Mouse (Mus musculus) heart, postnatal 36 days (tissue): ENCODE data around the gene Sept12. TPM values are rescaled to one million over a fixed set of nuclear protein-coding genes. Genes with fewer than 3 reads are reported as not detected.

Experiments used
- DNase-seq, 2 experiments: peaks; one replicate each; pipeline ENCODE4 v3.0.0; 2021 to 2022
- intact Hi-C: fragments of 180-260 bp; cut with DNase I; formaldehyde crosslinking; loops from one replicate; pipeline ENCODE4 v1.15.1; 2025
- total RNA-seq, 2 experiments: library from RNA; stranded (reverse); gene quantifications; 2 replicates each; pipeline ENCODE4 v1.2.3; 2021

Gene Sept12
- total RNA-seq, 2 experiments from 2014 or later, result not detected

DNA sequence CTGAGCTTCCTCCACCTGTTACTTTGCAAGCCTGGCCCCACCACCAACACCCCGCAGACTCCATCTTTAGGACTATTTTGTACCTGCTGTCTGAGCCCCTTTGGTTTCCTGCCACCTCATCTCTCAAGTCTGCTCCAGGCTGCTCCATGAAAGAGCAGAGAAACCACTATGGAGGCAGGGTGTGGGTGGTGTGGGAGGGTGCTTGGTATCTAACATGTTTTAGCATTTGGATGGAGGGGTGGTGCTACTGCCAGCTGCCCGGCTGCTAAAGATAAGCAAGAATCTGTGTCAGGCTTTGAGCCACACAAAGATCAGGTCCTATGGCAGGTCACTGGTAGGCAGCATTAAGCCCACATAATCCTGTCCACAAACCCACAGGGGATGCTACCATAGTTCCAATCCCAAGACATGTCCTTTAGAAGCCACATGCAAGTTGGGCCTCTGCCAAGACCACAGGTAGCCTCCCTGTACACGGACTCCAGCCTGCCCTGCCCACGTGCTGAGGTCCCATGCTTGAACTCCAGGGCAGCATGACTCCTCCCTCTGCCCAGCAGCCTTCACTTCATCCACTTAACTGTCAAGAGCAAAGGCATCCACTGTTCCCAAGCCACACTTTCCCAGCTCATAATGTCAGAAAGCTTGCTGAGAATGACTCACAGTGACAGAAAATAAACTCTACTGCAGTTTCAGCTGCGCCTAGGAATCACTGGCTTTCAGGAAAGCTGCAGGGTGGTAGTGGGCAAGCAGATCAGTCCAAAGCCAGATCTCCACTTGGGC lies 19.2 kb downstream of the Sept12 start:
- no peak for DNase-seq
- intact Hi-C loops, result no loop called here

DNA sequence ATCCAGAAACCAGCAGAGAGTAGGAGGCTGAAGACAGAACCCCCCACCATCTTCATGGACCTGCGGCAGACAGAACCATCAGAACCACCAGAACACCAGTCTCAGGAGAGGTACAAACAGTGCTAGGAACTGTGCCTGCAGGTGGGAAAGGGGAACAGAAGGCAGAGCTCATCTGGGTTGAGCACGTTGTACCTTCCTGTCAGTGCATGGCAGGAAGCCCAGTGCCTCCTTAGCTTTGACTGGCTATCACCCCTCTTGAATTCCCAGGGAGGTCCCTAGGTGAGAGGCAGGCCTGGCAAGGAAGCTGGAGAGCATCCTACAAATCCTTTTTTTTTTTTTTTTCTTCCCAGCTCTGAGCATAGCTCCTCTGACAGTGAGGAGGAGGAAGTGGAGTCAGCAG lies 21.5 kb downstream of the Sept12 start:
- intact Hi-C loops, result no loop called here
- no peak for DNase-seq

DNA sequence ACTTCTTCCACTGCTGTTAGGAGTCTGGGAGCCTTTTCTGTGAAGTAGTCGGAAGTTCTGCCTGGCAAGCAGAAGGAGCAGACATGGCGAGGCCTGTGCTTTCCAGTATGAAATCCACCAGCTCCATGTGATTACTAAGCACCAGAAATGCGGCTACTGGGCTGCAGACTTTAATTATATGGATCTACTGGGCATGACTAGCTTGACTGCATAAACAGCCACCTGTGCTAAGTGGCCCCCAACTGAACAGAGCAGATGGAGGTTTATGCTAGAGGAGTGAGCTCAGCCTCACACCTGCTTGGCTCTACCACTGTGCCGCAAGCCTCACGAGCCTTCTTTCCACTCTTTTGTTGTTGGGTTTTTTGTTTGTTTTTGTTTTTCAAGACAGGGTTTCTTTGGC lies 23.1 kb downstream of the Sept12 start:
- DNase-seq, result no peak
- intact Hi-C loops, result no loop called here

DNA sequence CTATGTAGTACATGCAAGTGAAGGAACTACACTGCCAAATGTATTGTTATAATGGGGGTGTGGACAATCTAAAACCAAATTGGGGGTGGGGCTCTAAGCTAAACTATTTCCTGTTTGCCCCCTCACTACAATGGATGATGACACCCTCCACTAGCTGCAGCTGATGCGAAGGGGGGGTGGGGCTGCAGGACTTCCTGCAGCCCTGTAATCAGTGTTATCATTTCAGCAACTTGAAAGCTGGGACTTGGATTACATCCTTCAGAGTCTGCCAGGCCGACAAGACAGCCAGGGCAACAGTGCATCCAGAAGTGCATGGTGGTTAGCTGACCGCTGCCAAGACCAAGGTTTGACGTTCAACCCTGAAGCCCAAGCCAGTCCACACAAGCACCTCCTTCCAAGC lies 26.0 kb downstream of the Sept12 start:
- intact Hi-C loops, result no loop called here
- no peak for DNase-seq

DNA sequence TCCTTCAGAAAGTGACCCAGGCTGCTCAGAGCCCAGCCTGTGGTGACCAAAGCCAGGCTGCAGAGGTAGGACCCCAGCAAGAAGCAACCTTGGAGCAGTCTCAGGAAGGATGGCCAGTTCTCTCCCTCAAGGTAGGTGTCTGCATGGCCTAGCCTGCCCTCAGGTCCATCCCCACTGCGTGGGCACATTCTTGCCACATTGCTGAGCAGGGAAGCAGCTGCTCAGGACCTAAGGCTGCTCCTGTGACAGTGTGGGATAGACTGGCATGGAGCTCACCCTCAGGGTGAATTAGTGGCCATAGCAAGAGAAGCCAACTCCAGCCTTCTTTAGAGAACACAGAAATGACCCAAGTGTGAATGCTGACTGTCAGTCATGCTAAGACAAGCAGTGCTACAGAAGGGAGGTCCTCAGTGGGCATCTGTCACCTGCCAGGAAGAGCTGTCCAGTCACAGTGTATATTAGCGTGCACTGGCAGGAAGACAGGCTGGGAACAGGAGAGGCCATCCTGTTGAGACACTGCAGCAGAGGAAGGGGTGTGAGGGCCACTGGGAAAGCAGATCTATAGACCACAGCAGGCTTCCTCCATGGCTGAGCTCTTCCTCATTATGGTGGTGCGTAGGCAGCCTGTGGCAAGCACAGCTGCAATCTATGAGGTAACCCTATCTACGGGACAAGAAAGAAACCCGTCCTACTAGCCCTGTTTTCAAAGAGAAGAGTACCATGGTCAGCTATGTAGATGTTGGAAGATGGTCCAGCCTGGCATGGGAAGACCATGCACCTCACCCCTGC lies 28.4 kb downstream of the Sept12 start:
- intact Hi-C loops, result no loop called here
- no peak for DNase-seq

DNA sequence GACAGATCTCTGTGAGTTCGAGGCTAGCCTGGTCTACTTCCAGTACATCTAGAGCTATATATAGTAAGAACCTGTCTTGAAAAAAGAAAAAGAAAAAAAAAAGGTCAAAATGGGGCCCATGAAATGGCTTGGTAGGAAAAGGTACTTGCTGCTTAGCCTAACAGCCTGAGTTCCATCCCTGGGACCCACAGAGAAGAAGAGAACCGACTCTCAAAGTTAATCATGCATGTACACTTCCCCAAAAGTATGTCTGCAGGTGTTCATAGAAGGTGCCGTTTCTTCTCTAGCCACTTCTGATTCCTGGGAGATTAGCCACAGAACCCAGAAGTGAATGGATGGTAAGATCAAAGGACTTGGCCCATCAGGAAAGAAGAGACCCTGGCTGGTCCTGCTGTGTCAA lies 29.2 kb downstream of the Sept12 start:
- intact Hi-C loops, result no loop called here
- DNase-seq, result no peak

DNA sequence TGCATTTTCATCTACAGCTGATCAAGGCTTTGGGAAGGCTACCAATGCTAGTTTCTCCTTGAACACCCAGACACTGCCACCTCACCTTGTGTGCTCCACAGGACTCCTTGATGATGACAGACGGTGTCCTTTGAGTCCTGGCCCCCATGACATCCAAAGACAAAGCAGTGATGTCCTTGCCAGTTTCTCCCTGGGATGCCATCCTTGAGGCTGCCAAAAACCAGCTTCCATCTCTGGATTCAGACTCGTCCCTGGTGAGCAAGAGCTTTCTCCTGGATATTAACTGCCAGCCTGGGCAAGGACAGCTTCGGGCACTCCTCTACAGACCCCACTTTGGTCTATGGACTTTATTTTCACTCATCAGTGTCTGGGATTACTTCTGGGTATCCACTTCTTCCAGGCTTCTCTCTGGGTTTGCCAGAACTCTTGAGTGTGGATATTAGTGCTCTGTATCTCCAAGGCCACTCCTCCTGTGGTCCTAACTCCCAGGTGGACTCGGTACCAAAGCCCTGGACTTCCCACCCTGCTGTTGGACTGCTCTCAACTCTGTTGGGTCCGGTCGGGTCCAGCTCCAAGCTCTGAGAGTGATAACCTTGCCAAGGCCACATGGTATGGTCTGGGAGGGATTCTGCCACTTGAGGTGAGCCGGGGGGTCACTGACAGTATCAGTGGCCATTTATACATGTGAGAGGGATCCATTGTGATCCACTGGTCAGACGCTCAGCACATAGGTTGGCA lies 32.1 kb downstream of the Sept12 start:
- no peak for DNase-seq
- intact Hi-C loops, result loop anchor here (2.0 kb wide), 1 partner anchor 49 kb away; no protein-coding TSS in a partner anchor

DNA sequence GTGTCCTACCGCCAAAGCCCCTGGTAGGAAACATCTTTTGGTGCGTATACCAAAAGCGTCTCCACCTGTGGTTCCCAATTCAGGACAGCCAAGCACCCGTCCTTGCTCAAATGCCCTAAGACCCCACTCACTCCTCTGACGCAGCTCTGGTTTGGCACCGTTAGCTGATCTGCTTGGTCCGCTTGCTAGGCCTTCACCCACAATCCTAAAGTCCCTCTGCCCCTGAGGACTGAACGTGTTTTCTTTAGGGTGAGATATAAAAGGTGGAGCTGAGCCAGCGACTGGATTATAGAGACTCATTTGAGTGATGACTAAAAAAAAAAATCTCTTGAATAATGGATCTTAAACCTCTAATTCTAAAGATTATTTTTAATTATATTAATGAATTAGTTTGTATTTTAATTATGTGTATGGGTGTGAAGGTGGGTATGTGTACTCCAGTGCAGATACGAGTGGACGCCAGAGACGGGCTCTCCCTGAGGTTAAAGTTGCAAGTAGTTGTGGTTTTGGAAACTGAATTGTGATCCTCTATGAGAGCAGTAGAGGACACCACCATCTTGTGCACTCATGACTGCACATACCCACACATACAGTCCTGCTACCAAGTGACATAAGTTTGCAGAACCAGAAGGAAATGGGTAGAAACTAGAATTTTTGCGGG lies 32.8 kb downstream of the Sept12 start:
- intact Hi-C loops, result loop anchor here (2.0 kb wide), 1 partner anchor 50 kb away; no protein-coding TSS in a partner anchor
- DNase-seq, result no peak

DNA sequence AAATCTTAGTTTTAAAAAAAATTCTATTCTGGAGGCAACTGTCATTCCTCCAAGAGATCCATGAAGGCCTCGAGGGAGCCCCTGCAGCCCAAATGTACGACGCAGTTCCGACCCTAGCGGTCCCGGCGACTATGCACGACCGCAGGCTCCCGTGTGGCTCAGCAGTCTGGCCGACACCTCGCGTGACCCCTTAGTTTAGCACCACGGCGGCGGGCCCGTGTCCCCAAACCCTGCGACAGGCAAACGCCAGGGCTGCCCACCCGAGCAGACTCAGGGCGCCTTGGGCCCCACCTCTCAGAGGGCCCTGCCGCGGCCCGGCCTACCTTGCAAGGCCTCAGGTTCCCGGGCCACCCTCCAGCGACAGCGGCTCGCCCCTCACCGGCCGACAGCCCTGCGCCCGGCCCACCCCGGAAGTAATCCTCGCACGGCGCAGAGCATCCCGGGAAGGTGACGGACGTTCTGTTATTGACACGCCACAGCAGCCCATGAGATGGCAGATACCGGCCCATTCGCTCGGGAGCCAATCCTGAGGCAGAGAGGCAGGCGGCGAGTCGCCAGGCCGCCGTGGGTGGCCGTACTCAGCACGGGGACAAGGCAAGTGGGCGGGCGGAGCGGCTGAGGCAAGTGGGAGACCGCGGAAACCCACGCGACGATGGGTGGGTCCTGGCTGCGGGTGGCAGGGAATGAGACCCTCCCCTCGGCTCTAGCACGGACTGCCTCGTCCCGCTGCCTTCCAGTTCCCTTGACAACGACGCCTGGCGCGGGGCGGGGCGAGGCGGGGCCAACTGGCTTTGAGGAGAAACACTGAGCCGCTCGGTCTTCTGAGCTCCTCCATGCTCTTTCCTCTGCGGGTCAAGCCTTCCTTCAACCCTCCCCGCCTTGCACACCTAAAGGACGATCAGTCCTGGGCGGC lies 33.6 kb downstream of the Sept12 start, which contains the start of gene Anks3:
Gene Anks3, minus strand, starts transcription at position 409 of the 913 bp plus-strand sequence.
- intact Hi-C loops, result loop anchor here (2.0 kb wide), 1 partner anchor 51 kb away; no protein-coding TSS in a partner anchor
- DNase-seq, result peak; percentile 94 to 97

DNA sequence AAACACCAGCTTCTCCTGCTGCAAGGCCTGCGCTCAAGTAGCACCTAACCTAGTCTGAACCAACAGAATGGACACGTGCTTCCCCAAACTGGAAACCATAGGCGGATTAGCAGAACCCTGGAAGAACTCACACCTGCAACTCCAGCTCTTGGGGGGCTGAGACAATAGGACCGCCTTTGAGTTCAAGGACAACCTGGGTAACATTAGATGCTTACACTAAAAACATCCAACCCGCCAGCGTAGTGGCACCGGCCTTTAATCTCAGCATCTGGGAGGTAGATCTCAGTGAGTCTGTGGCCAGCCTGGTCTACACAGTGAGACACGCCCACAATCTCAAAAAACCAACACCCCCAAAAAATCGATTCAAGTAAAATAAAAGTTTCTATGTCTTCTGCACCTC lies 34.3 kb downstream of the Sept12 start:
- intact Hi-C loops, result no loop called here
- no peak for DNase-seq

DNA sequence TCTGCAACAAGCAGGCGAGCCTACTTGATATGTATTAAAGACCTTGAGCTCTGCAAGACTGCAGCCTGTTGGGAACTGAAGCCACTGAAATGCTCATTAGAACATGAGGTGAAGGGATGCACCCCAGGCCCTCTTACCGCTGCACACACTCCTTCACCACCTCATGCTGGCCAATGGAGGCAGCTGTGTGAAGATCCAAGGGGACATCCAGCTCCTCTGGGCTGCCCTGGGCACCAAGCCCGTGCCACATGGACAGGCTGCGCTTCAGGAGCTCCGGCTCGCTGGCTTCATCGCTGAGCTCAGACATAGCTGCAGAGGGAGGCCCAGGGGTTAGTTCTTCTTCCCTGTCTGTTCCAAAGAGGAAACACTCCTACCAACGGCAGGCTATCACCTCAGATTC lies 37.4 kb downstream of the Sept12 start:
- DNase-seq, result no peak
- intact Hi-C loops, result no loop called here

DNA sequence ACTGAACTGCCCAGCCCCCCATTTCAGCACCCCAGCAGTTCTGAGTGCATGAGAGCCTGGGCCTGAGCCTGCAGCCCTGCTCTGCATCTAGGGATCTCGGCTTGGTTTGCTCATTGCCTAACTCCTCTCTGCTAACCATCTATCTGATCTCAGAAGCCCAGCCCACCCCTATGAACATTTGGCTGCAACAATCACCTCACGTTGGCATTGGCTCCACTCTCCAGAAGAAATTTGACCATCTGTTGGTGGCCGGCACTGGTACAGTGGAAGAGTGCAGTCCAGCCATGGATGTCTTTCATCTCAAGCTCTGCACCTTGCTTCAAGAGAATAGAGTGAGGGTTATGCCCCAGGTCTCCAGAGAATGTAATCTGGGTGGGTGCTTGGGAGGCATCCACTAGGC lies 40.2 kb downstream of the Sept12 start:
- DNase-seq, result no peak
- intact Hi-C loops, result no loop called here

DNA sequence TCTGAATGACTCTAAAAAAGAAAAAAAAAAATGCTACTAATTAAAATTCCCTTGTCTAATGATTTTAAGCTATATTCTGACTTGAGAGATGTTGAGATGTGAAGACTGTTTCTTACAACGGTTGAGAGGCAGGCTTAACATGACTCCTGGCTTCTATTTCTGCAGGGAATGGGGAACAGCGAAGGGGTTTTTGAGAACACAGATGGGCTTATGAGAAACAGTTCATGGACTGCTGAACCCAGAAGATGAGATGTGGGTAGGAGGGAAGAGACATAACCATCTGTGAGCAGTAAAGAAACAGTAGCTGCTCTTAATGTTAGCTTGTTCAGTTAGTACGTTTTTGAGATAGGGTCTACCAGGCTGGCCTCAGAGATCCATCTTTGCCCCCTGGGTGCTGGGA lies 41.0 kb downstream of the Sept12 start:
- DNase-seq, result no peak
- intact Hi-C loops, result no loop called here

DNA sequence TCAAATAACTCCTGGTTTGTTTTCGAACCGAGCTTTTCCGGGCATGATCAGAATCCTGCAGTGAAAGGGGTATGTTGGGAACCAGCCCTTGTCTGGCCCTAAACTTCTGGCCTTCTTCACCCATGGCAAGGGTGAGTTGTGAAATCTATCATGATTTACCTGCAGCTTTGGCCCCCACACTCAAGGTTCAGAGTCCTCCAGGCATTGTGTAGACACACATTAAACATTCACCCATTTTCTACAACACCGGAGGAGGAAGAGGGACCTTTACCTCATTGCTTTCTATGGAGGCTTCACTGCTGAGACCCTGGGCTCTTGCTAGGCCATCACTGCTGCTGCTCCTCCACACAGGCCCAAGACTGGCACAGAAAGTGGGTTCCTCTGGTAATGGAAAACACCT lies 50.3 kb downstream of the Sept12 start:
- intact Hi-C loops, result no loop called here
- DNase-seq, result no peak

DNA sequence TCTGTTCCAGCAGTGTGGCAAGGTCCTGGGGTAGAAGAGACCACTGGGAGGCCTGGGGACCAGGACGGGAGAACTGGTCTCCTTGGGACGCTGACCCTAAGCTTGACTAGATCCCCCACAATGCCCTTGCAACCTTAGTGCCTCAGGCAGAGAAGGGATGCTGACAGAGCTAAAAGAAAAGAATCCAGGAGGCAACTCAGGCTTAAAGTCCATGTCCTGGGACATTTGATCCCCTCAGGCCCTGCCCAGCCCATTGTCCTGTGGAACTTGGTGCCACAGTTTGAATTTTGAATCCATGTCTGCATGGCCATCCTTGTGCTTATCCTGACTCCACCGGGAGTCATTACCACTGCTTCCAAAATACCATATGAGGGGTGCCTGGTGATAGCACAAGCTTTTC lies 51.5 kb downstream of the Sept12 start:
- intact Hi-C loops, result no loop called here
- DNase-seq, result no peak

DNA sequence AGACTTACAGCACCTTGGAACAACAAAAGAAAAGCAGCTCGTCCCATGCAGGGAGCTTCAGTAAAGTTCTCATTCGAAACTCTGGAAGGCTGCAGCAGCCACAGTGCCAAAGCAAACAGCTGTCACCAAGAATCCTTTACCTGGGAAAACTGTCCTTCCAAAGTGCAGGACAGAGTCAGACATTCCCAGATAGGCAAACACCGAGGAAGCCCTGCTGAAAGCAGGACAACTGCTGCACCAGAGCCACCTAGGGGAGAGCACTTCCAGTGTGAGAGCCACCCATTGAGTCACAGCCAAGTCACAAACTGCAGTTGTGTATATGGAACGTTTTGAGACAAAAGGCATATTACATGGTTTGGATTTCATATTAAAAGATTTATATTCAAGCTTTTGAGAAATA lies 52.2 kb downstream of the Sept12 start:
- intact Hi-C loops, result no loop called here
- DNase-seq, result no peak

DNA sequence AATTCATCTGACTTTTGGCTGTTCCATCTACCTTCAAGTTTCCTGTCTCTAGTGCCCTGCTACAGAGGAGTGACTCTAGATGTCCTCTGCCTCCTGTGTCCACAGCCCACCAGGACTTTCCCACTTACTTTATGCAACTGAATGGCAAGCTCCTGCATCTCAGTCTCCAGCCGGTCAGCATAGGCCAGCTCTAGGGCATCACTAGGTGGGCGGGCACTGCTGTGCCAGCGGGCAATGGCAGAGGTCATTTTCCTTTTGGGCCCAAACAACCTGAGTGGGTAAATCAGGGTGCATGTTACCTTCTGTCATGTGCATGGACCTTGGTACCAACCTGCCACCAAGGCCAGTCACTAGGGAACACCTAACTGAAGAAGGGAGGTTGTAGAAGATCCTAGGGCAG lies 54.2 kb downstream of the Sept12 start:
- intact Hi-C loops, result no loop called here
- DNase-seq, result no peak

DNA sequence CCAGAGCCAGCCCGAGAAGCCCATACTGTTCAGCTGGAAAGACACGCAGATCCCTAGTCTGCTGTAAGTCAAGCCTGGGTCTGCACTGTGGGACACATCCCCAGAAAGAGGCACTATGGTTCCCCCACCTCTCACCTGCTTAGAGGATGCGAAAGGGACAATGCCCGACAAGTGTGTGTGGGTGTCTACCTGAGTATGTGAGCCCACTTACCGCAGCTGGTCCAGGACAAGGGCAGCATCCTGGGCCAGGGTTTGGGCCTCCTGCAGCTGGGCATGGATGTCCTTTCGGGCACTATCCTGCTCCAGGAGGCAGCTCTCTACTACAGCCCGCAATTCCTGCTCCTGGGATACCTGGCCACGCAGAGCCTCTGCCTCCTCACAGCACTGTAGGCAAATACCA lies 54.8 kb downstream of the Sept12 start:
- intact Hi-C loops, result no loop called here
- DNase-seq, result no peak

DNA sequence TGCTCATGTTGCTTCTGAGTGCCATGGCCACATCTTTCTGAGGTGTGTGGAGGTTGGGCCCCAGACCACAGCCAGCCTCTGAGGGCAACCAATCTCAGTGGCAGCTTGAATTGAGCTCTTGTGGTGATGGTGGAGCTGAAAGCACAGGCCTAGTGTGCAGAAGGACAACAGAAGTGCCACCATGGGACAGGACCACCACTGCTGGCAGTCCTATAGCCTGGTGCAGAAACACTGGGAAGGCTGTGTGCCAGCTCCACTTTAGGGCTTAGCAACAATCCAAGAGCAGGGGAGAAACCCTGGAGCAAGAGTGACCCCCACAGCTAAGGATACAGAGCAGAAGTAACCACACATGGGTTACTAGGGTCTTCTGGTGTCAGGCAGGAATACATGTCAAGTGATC lies 56.6 kb downstream of the Sept12 start:
- intact Hi-C loops, result no loop called here
- DNase-seq, result no peak
